ENCODE assay signal across 26 mouse cellular contexts in the genomic region with DNA sequence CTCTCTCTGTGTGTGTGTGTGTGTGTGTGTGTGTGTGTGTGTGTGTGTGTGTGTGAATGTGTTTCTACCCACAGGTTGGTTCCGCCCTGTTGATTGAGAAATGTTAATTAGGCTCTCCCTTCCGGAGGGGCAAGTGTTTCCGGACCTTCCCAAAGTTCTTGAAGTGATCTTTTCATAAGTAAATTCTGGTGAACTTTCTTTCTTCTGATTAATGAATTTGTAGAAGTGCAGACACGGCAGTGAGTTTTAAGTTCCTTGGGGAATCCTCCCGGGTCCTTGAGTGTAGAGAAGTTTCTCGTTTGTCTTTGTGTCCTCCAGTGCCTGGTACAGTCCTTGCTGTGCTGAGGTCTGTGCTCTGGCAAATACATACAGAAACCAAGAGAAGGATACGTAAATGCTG.
"Had no signal": no experiment of that assay in that cellular context is flagged by ENCODE, and none has a peak within 500 bp of the region (broad histone marks: within the 10 kb centered on the region; RNA-seq: fewer than 3 reads in every experiment).

No protein-coding gene starts in this region.

- H3K4me3 ChIP-seq: heart, adult 2 months; heart, embryonic 10.5 days; heart, embryonic 12.5 days; hindbrain, embryonic 10.5 days; hindbrain, embryonic 12.5 days; intestine, embryonic 15.5 days; kidney, embryonic 15.5 days; limb, embryonic 10.5 days; limb, embryonic 12.5 days; liver, embryonic 13.5 days had no signal

- H3K27ac ChIP-seq: heart, adult 2 months; heart, embryonic 10.5 days; hindbrain, embryonic 10.5 days; hindbrain, embryonic 12.5 days; hindbrain, embryonic 14.5 days; intestine, embryonic 15.5 days; kidney, embryonic 15.5 days; kidney, postnatal 0 days; limb, embryonic 10.5 days; limb, embryonic 12.5 days; liver, embryonic 13.5 days had no signal

- H3K27me3 ChIP-seq: heart, embryonic 12.5 days; hindbrain, embryonic 12.5 days; intestine, embryonic 15.5 days; kidney, embryonic 15.5 days; limb, embryonic 12.5 days; liver, embryonic 13.5 days had no signal

- ATAC-seq: hindbrain, embryonic 16.5 days; inflammation-experienced regulatory T-cells, adult 6 months; intestine, embryonic 15.5 days; intestine, postnatal 0 days had no signal

- H3K4me2 ChIP-seq: heart, embryonic 12.5 days; hindbrain, embryonic 12.5 days; hindbrain, embryonic 14.5 days; intestine, embryonic 15.5 days; kidney, embryonic 15.5 days; limb, embryonic 12.5 days; liver, embryonic 11.5 days; liver, embryonic 13.5 days had no signal

- H3K4me1 ChIP-seq: heart, embryonic 10.5 days; heart, embryonic 12.5 days; intestine, embryonic 15.5 days; kidney, embryonic 15.5 days; limb, embryonic 10.5 days; limb, embryonic 12.5 days; liver, embryonic 13.5 days had no signal

- H3K36me3 ChIP-seq: heart, embryonic 10.5 days; heart, embryonic 12.5 days; hindbrain, embryonic 10.5 days; hindbrain, embryonic 12.5 days; intestine, embryonic 15.5 days; kidney, embryonic 15.5 days; limb, embryonic 10.5 days; limb, embryonic 12.5 days; liver, embryonic 13.5 days had no signal

- H3K9ac ChIP-seq: heart, embryonic 12.5 days; hindbrain, embryonic 12.5 days; hindbrain, embryonic 14.5 days; intestine, embryonic 15.5 days; kidney, embryonic 15.5 days; limb, embryonic 12.5 days; liver, embryonic 13.5 days had no signal

- H3K9me3 ChIP-seq: heart, embryonic 10.5 days; heart, embryonic 12.5 days; hindbrain, embryonic 10.5 days; hindbrain, embryonic 12.5 days; intestine, embryonic 15.5 days; kidney, embryonic 15.5 days; limb, embryonic 10.5 days; limb, embryonic 12.5 days; liver, embryonic 13.5 days had no signal

- DNase-seq: gastrocnemius, postnatal 25 days; heart, adult 2 months; heart, postnatal 10 days; heart, postnatal 4 days; kidney, adult 18-20 months; kidney, adult 8-10 months; kidney, postnatal 14 days; kidney, postnatal 36 days; layer of hippocampus, adult 9-11 months; layer of hippocampus, postnatal 36 days; liver; liver, embryonic 13.5 days had no signal
